Mouse (Mus musculus): ENCODE results near the gene Nol4l. TPM values are rescaled to one million over a fixed set of nuclear protein-coding genes. Genes with fewer than 3 reads are reported as not detected.

The Nol4l gene
- polyA plus RNA-seq, 2 experiments from 2014 or later, result 3.5 to 5.2 TPM

DNA sequence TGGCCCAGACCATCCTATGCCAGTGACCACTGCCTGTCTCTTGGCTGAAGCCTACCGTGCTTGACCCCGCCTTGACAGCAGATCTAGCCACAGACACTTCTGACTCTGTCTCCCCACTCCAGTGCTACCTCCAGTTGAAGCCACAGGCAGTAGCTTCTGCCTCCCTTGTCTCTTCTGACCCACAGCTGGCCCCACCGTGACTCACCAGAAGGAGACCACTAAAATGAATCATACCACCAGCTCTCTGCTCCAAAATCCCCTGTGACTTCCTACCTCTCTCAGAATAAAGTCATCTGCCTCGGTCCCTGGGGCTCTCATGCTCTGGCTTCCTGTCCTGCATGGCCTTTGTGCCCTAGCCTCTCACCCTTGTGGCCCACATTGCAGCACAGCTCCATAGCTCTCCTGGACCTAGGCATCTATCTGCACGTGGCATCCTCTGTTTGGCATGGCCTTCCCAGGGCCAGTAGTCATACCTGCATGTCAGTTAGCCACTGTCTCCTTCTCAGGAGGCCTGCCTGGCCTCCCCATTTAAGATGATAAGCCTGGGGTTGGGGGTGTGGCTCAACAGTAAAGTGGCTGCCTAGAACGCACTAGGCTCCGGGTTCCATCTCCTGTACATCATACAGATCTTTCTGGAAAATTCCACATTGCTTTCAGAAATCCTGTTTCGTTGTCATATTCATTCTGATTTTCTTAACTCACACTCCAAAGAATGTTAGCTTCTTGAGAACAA lies 13.3 kb upstream of the Nol4l start:
- no peak for ATAC-seq

DNA sequence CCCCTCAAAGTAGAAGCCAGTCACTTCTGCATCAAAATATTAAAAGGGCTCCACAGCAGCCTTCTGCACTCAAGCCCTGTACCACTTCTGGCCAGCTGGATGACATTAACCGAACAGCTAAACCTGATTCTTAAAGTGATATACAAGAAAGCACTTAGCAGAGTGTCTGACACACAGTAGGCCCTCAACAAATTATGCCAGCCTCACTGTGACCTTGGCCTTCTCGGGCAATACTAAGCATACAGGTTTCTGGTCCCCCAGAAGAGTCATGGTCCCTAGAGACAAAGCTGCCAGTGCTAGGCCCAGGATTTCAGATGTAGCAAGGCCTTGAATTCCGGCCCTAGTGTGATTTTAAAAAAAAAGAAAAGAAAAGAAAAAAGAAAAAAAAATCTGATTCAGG lies 9.1 kb upstream of the Nol4l start:
- ATAC-seq, result no peak

GRCm38 (mm10) chr2:153533981-153534380 lies 4.2 kb upstream of the Nol4l start:
- ATAC-seq, result no peak

DNA sequence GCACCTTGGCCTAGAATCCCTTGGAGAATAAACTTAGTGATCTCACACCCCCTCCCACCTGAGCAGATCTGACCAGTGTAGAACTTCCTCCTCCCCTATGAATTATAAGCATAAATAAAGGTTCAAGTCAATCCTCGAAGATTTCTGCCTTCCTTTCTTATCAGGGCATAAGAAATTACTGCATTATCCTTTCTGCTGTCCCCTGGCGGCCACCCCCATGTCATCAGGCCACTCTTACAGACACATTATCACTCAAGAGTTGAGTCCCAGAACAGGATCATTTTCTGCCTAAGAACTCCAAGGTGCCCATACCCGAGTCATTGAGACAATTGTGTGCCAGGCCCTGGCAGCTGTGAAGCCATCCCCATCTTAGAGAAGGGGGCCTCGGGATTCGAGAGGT lies 1.2 kb upstream of the Nol4l start:
- no peak for ATAC-seq

- ATAC-seq, result peak; percentile 21
Measured at GRCm38 (mm10) chr2:153529365-153529781, 398 bp downstream of the Nol4l start.

DNA sequence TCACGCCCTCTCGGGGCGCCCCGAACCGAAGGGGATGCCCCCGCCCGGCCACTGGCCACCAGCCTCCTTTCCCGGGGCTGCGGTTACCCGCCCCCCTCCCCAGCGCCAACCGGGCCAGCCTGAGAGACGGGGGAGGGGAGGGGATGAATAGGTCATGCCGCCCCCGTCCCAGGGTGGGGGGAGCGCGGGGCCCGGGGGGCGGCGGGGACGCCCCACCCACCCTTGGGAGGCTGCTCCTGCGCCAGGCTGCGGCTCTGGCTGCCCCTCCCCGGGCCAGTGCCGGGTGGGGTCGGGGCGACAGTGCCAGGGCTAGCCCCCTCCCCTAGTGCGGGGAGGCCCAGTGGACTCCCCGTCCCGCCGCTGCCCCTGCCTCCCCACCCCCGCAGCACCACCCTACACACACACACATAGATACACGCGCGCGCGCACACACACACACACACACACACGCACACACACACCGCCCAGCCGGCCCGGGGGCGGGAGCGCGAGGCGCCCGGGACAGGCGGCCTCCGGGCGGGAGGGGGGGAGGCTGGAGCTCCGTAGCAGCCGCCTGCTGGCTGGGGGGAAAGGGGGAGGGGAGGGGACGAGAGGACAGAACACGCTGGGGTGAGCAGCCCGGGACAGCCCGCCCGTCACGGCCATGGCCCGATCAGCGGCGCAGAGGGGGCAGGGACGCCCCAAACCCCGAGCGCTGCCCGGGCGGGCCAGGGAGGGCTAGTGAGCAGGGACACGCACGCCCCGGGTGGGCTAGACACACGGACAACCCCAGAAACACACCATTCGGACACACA lies 1.0 kb downstream of the Nol4l start:
- no peak for ATAC-seq

DNA sequence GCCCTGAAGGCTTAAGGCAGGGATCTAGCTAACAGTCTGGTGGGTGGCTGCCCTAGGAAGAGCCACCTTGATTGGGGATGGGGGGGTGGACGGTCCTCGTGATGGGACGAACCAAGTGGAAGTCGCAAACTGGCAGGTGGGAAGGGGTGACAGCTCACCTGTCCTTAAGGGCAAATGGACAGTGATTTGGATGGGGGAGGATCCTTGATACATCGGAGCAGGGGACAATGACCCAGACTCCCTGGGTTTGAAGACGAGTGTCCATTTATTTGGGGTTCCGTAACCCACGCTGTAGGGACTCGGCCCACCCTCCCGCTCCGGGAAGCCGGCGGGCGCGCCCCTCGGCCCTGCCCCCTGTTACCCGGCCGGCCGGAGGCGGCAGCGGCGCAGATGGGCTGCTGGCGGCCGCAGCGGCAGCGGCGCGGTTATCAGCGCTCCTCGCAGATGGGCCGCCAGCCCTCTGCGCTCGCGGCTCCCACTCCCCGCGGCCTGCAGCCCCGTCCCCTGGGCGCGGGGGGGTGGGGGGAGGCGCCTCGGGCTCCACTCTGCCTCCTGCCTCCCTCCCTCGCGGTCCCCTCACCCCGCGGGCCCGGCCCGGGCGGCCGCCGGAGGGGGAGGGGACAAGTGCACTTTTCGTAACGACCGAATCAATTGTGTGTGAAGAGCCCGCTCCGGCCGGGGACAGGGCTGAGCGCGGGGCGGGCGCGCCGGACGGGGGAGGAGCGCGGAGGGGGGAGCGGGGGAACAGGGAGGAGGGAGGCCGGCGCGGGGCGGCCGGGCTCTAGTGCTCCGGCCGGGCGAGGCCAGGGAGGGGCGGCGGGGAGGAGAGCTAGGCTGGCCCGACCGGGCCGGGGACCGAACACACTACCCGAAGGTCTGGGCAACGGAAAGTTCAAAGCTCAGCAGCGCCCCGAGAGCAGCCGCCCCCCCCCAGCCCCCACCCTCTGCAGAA lies 1.9 kb downstream of the Nol4l start:
- ATAC-seq, result no peak

DNA sequence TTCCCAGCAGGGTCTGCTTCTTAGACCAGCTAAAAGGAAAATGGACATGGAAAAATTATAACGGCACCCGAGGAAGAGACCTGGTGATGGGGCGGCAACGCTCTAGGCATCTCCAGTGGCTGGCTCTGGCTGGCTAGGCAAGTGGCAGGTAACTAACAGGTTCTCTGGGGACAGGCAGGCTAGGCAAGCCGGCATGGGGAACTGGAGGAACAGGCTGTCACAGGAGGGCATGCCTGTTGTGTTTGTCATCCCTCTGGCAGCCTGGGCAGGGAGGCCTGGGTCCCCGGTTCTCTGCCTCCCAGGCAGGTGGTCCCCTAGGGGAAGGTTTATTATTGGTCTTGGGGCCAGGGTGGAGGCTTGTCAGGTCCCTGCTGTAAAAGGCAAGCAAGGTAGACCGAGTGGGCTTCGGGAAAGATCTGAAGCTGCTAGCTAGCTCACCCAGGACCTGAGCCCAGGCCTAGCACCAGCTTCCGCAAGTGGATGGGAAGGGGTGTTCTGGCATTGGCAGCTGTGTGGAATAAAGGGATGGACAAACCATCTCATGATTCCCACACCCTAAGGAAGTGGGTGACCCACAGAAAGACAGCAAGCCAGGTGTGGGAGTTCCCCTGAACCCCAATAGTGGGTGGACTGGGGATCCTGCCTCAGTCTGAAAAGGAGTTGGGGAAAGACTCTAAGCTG lies 2.8 kb downstream of the Nol4l start:
- ATAC-seq, result no peak

- peak; percentile 91 for ATAC-seq
Measured at GRCm38 (mm10) chr2:153525906-153526311, 3.9 kb downstream of the Nol4l start.

GRCm38 (mm10) chr2:153524727-153525126 lies 5.0 kb downstream of the Nol4l start:
- no peak for ATAC-seq

DNA sequence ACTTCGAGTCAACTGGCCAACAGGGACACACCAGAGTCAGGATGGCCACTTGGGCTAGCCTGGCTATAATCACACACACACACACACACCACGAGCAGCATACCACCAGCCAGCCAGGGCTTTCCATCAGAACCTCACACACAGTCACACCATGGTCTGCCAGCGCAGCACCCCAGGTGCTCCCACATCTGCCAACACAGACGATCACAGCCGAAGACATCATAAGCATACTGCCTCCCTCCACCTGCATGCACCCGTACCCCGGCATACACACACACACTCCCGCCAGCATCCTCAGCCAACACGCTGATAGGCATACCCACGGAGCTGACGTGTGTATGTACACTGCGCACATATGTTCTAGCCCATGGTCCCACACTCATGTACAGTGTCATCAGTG lies 6.1 kb downstream of the Nol4l start:
- ATAC-seq, result no peak

DNA sequence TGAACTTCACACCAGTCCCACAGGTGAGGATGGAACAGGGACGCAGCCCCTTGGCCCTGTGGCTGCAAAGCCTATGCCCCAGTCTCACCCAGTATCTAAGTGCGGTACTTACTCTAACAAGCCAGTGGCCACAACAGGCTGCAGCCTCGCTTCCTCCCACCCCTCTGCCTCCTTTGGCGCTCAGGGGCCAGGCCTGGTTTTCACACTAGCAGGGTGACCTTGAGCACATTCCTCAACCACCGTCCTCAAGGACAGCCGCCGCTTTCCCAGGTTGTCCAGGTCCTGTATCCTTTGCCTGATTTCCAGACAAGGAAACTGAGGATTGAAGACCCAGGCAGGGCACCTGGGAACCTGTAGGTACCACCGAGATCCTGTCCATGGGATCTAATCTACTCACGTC lies 6.6 kb downstream of the Nol4l start:
- ATAC-seq, result no peak

- ATAC-seq, result no peak
Measured at GRCm38 (mm10) chr2:153522270-153522669, 7.5 kb downstream of the Nol4l start.

DNA sequence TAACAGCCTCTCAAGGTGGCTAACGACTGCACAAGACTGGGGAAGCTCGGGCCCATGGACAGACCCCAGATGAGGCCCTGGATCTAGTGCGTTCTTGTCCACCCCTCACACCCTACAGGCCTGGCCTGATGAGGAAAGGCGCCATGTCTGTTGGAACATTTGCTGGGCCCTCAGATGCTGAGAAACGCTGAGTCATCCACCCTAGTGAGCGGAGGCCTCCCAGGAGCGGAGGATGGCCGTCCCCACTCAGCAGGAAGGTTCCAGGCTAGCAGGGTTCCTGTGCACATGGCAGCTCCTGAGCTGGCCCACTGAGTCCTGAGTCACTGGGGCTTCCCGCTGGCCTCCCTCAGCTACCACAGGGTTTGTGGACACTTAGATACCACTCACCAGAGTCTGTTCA lies 9.7 kb downstream of the Nol4l start:
- ATAC-seq, result no peak

DNA sequence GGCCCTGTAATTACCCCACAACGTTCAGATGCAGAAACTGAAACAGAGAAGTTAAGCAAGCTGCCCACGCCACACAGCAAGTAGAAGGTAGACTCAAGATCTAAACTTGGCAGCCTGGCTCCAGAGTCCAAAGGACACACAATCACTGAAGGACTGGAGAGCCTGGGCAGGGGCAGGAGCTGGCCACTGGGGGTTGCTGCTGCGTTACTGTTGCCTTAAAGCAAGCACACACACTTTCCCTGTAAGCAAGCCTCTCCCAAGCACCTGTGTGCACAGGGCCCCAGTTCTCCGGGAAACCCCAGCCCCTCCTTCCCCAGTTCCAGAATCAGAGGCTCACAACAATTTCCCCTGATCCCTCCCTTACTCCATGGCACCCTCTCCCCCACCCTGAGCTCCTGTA lies 12.8 kb downstream of the Nol4l start:
- no peak for ATAC-seq

DNA sequence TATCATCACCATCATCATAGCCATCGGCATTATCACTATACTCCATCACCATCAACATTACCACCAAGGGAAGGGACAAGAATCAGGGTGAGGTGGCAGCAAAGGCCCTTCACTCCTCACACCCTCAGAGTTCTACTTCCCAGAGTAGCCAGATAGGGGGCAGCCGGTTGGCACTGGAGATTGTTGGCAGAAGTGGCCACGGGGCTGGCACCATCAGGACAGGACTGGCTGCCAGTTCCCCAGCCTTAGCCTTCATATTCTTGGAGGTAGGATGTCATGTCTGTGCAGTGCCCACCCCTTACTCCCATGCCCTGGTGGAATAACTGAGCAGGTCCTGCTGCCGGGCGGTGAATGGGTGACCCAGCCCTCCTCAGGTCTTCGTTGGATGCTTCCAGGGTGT lies 14.2 kb downstream of the Nol4l start:
- ATAC-seq, result no peak

DNA sequence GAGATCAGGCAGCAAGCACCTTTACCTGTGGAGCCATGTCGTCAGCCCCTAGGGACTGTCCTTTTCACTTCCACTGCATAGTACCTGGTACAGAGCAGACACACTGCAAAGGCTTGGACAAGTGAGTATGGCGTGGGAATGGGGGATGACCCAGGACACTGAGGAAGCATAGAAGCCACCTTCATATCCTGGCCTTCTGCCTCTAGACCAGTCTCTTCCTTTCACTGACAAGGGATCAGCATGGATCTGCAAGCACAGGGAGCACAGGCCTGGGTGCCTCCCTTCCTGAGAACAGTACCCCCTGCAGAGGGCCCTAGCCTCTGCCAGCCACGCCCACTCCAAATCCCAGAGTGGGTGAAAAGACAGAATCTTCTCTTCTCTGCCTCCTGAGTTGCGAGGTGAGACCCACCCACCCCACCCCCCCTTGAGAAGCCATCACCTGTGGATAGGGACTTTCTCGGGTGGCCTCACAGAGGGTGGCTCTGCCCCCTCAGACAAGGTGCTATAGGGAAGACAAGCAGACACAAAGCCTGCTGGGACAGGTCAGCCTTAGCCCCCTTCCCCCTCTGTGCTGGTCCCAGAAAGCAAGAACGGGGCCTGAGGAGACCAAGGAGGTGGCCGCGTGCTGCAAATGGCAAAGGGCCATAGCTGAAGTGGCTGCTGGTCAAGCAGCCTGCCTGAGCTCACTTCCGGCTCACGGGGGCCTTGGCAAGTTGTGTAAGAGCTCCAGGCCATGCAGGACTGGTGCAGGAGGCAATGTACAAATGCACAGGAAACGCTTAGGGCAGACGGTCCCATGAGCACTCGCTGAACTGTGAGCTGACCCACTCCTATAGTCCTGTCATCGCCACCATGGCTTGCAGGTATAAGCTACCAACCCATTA lies 15.0 kb downstream of the Nol4l start:
- no peak for ATAC-seq

- ATAC-seq, result no peak
Measured at GRCm38 (mm10) chr2:153513983-153514382, 15.8 kb downstream of the Nol4l start.

DNA sequence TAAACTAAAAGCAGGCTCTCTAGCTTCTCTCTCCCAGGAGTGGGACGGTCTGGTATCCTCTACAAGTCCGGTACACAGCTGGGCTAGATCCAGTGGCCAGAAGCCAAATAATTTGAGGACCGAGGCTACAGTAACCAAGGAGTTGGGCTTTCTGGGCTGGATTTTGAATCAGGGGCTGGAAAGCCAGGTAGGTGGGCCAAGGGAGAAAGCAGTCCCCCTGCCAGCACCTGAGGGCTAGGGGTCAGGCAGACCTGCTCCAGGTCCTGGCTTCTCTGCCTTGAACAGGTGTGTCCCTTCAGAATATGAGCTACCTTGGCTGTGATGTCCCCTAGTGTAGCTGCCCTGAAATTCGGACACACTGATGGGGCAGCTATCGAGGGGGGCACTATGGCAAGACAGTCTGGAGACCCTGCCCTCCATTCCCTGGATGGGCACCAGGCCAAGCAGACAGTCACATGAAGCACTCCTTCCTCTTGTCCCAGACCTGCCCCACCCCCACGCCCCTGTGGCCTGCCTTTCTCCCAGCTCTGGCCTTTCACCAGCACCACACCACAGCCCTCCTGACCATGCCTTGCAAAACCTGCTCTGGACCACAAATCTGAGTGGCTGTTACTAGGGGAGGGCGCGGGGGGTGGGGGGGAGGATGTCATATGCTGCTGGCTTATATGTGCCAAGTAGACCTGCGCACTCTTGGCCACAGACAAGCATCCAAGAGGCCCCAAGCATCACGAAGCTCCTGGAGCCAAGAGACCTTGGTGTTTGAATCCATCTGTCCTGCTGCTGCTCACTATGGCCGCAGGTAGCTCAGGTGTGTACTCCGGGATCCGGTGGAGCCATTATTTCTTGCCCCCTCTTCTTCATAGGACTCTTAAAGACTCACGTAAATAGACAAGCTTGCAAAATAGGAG lies 17.1 kb downstream of the Nol4l start:
- ATAC-seq, result no peak

DNA sequence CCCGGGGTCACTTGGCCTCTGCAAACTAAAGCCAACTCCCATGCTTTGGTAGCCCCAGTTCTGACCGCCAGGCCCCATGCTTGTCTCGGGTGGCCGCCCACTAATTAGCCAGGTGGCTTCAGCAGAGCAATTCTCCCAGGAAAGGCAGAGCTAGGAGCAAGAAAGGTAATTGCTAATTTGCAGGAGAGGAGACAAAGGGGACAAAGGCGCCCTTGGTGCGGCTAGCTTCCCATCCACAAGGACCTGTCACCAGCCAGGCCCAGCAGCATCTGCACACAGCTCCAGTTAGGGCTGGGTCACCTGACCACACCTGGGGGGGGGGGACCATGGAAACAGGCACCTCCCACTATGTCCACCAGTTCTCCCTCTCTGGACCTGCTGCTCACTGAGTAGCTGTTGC lies 18.2 kb downstream of the Nol4l start:
- no peak for ATAC-seq

Measured in CD4-positive, CD25-positive, alpha-beta regulatory T cell, adult 4 months (primary cell).